9 mouse cellular contexts compared by ENCODE assay signal in the genomic region with DNA sequence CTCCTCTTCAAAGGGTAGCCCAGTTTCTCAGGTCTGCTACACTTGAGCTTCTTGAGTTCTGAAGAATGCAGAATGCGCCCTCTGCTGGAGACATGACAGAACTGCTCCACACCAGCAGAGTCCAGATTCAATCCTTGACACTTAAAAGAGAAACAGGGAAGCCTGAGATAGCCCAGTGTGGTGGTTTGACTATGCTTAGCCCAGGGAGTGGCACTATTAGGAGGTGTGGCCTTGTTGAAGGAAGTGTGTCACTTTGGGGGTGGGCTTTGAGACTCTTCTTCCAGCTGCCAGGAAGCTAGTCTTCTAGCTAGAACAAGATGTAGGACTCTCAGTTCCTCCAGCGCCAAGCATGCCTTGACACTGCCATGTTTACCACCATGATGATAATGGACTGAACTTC. TPM values are rescaled to one million over a fixed set of nuclear protein-coding genes. Genes with fewer than 3 reads are reported as not detected.
DNase-seq lines count a peak whose midpoint lies in the region; ATAC-seq lines count a peak whose summit lies in the region.
"Had no signal": no experiment of that assay in that cellular context is flagged by ENCODE, and none has a peak within 500 bp of the region (broad histone marks: within the 10 kb centered on the region; RNA-seq: fewer than 3 reads in every experiment).

No protein-coding gene starts in this region.

- H3K9me3 ChIP-seq in embryonic facial prominence, embryonic 14.5 days (ENCODE audit: control insufficient read depth, low read length) = no peaks in the 10 kb centered on the region
- no peaks in the 10 kb centered on the region for H3K9me3 ChIP-seq in liver, embryonic 13.5 days (replicated peaks)

- peak; percentile 56 for DNase-seq in 3134 (ENCODE audit: extremely low read depth, insufficient read length, low spot score)
- DNase-seq in B cell, adult 2 months = peak; percentile 84 to 86
- DNase-seq in adrenal gland, postnatal 36 days = peak; percentile 70 to 77
- peak; percentile 85 for DNase-seq in embryonic facial prominence, embryonic 14.5 days (ENCODE audit: low spot score)
- peak; percentile 74 to 79 for DNase-seq in kidney, adult 8-10 months
- peak; percentile 57 for DNase-seq in liver, embryonic 13.5 days
- peak; percentile 86 for DNase-seq in right cerebral cortex, adult 2 months (ENCODE audit: low spot score in 2 of 2)
- DNase-seq in urinary bladder, adult 18-20 months (ENCODE audit: low spot score in 2 of 2) = no peak

- H3K4me1 ChIP-seq in embryonic facial prominence, embryonic 14.5 days (ENCODE audit: control insufficient read depth, insufficient read depth, low read length) = peaks cover 16% of the 10 kb centered on the region
- H3K4me1 ChIP-seq in liver, embryonic 13.5 days (replicated peaks) = peaks cover 26% of the 10 kb centered on the region

- H3K27ac ChIP-seq in embryonic facial prominence, embryonic 14.5 days (replicated peaks; ENCODE audit: low read depth, low read length) = no peak overlapping the region
- H3K27ac ChIP-seq in liver, embryonic 13.5 days = no peak overlapping the region

- ATAC-seq in embryonic facial prominence, embryonic 14.5 days (ENCODE audit: low read depth) = no peak
- no peak for ATAC-seq in liver, embryonic 13.5 days (ENCODE audit: low read depth)

- no peak overlapping the region for H3K9ac ChIP-seq in embryonic facial prominence, embryonic 14.5 days (ENCODE audit: low read depth, low read length)
- H3K9ac ChIP-seq in liver, embryonic 13.5 days = no peak overlapping the region

- no peak overlapping the region for H3K4me3 ChIP-seq in embryonic facial prominence, embryonic 14.5 days (ENCODE audit: low read depth, low read length)
- H3K4me3 ChIP-seq in liver, embryonic 13.5 days (replicated peaks) = no peak overlapping the region

- H3K36me3 ChIP-seq in embryonic facial prominence, embryonic 14.5 days (ENCODE audit: control insufficient read depth, insufficient read depth, low read length) = no peaks in the 10 kb centered on the region
- no peaks in the 10 kb centered on the region for H3K36me3 ChIP-seq in liver, embryonic 13.5 days

- no peak overlapping the region for H3K4me2 ChIP-seq in embryonic facial prominence, embryonic 14.5 days (ENCODE audit: low read depth, low read length)
- H3K4me2 ChIP-seq in liver, embryonic 13.5 days = no peak overlapping the region

- no peaks in the 10 kb centered on the region for H3K27me3 ChIP-seq in embryonic facial prominence, embryonic 14.5 days (replicated peaks; ENCODE audit: control insufficient read depth, insufficient read depth, low read length)
- H3K27me3 ChIP-seq in liver, embryonic 13.5 days = no peaks in the 10 kb centered on the region

- 50% methylated on average over 2 of the region's 2 CpGs for WGBS in embryonic facial prominence, embryonic 14.5 days
- WGBS in liver, embryonic 13.5 days (ENCODE audit: insufficient replicate concordance) = 46% methylated on average over 2 of the region's 2 CpGs

RNA-seq across cellular contexts. Expression of gene Tex44, which starts 3.9 kb away (rescaled TPM):
- not detected for total RNA-seq in adrenal gland, postnatal 36 days (2021)
- polyA plus RNA-seq in embryonic facial prominence, embryonic 14.5 days (2014; fragmentation: Nextera tagmentation; extraction: Ambion mirVana) = not detected in 2 replicates
- not detected in 2 replicates for polyA plus RNA-seq in liver, embryonic 13.5 days (2015; fragmentation: Nextera tagmentation; extraction: Ambion mirVana)
- polyA plus RNA-seq: large intestine, adult 2 months had no signal

RNA-seq across cellular contexts. Expression of gene Nmur1, which starts 4.0 kb away (rescaled TPM):
- not detected for total RNA-seq in adrenal gland, postnatal 36 days (2021)
- not detected in 2 replicates for polyA plus RNA-seq in embryonic facial prominence, embryonic 14.5 days (2014; fragmentation: Nextera tagmentation; extraction: Ambion mirVana)
- polyA plus RNA-seq in liver, embryonic 13.5 days (2015; fragmentation: Nextera tagmentation; extraction: Ambion mirVana) = not detected in 2 replicates

Comparison
In these comparisons a context has a peak if more than half of its experiments do, and no peak if none do; other contexts are left out.
1. DNase-seq: peak in 3134 (single experiment), B cell, adult 2 months (2 of 2), adrenal gland, postnatal 36 days (2 of 2), embryonic facial prominence, embryonic 14.5 days (single experiment), kidney, adult 8-10 months (2 of 2), liver, embryonic 13.5 days (single experiment) and right cerebral cortex, adult 2 months (2 of 2); none in urinary bladder, adult 18-20 months (0 of 2).